Mouse (Mus musculus): ENCODE measurements at regions not wholly inside any gene's neighbourhood (a gene's known extent, or its start where the extent isn't known, plus 50 kb on each side); places are given as distances from the start of the nearest gene placed in this dataset.

- in situ Hi-C loops (cut with MboI; ENCODE audit: unreplicated experiment in 2 of 2) = no loop called here
Measured at GRCm38 (mm10) chr2:178542032-178542431, 111.7 kb downstream of the Cdh26 start.

GRCm38 (mm10) chr2:178544411-178544810 is 114.1 kb downstream of the Cdh26 start:
- in situ Hi-C loops (cut with MboI; ENCODE audit: unreplicated experiment in 2 of 2) = no loop called here

- in situ Hi-C loops (cut with MboI; ENCODE audit: unreplicated experiment in 2 of 2) = no loop called here
Measured at GRCm38 (mm10) chr2:178545601-178546352, 115.4 kb downstream of the Cdh26 start.

- in situ Hi-C loops (cut with MboI; ENCODE audit: unreplicated experiment in 2 of 2) = no loop called here
Measured at GRCm38 (mm10) chr2:178546353-178546720, 116.0 kb downstream of the Cdh26 start.

- in situ Hi-C loops (cut with MboI; ENCODE audit: unreplicated experiment in 2 of 2) = no loop called here
Measured at GRCm38 (mm10) chr2:178546888-178547287, 116.6 kb downstream of the Cdh26 start.

- in situ Hi-C loops (cut with MboI; ENCODE audit: unreplicated experiment in 2 of 2) = no loop called here
Measured at GRCm38 (mm10) chr2:178548937-178549336, 118.6 kb downstream of the Cdh26 start.

- in situ Hi-C loops (cut with MboI; ENCODE audit: unreplicated experiment in 2 of 2) = no loop called here
Measured at GRCm38 (mm10) chr2:178553736-178554135, 123.4 kb downstream of the Cdh26 start.

GRCm38 (mm10) chr2:178555692-178556340 is 125.5 kb downstream of the Cdh26 start:
- in situ Hi-C loops (cut with MboI; ENCODE audit: unreplicated experiment in 2 of 2) = no loop called here

GRCm38 (mm10) chr2:178557934-178558333 is 127.6 kb downstream of the Cdh26 start:
- in situ Hi-C loops (cut with MboI; ENCODE audit: unreplicated experiment in 2 of 2) = no loop called here

- in situ Hi-C loops (cut with MboI; ENCODE audit: unreplicated experiment in 2 of 2) = no loop called here
Measured at GRCm38 (mm10) chr2:178563287-178563686, 133.0 kb downstream of the Cdh26 start.

- in situ Hi-C loops (cut with MboI; ENCODE audit: unreplicated experiment in 2 of 2) = no loop called here
Measured at GRCm38 (mm10) chr2:178565368-178565818, 135.1 kb downstream of the Cdh26 start.

- in situ Hi-C loops (cut with MboI; ENCODE audit: unreplicated experiment in 2 of 2) = no loop called here
Measured at GRCm38 (mm10) chr2:178567493-178567892, 137.2 kb downstream of the Cdh26 start.

GRCm38 (mm10) chr2:178572301-178572700 is 142.0 kb downstream of the Cdh26 start:
- in situ Hi-C loops (cut with MboI; ENCODE audit: unreplicated experiment in 2 of 2) = loop anchor here in 1 of 2 experiments (10.0 kb wide), 1 partner anchor 1302 kb away; no protein-coding TSS in a partner anchor

GRCm38 (mm10) chr2:178574859-178575258 is 144.5 kb downstream of the Cdh26 start:
- in situ Hi-C loops (cut with MboI; ENCODE audit: unreplicated experiment in 2 of 2) = loop anchor here in 1 of 2 experiments (10.0 kb wide), 1 partner anchor 1300 kb away; no protein-coding TSS in a partner anchor

GRCm38 (mm10) chr2:178575403-178575802 is 145.1 kb downstream of the Cdh26 start:
- in situ Hi-C loops (cut with MboI; ENCODE audit: unreplicated experiment in 2 of 2) = loop anchor here in 1 of 2 experiments (10.0 kb wide), 1 partner anchor 1299 kb away; no protein-coding TSS in a partner anchor

- in situ Hi-C loops (cut with MboI; ENCODE audit: unreplicated experiment in 2 of 2) = loop anchor here in 1 of 2 experiments (10.0 kb wide), 1 partner anchor 1299 kb away; no protein-coding TSS in a partner anchor
Measured at GRCm38 (mm10) chr2:178576067-178576466, 145.7 kb downstream of the Cdh26 start.

- in situ Hi-C loops (cut with MboI; ENCODE audit: unreplicated experiment in 2 of 2) = loop anchor here in 1 of 2 experiments (10.0 kb wide), 1 partner anchor 1295 kb away; no protein-coding TSS in a partner anchor
Measured at GRCm38 (mm10) chr2:178579571-178579970, 149.2 kb downstream of the Cdh26 start.

GRCm38 (mm10) chr2:178581306-178581705 is 151.0 kb downstream of the Cdh26 start:
- in situ Hi-C loops (cut with MboI; ENCODE audit: unreplicated experiment in 2 of 2) = no loop called here

- in situ Hi-C loops (cut with MboI; ENCODE audit: unreplicated experiment in 2 of 2) = no loop called here
Measured at GRCm38 (mm10) chr2:178584970-178585566, 154.7 kb downstream of the Cdh26 start.

- in situ Hi-C loops (cut with MboI; ENCODE audit: unreplicated experiment in 2 of 2) = no loop called here
Measured at GRCm38 (mm10) chr2:178587134-178587636, 156.9 kb downstream of the Cdh26 start.

GRCm38 (mm10) chr2:178593743-178594142 is 163.4 kb downstream of the Cdh26 start:
- in situ Hi-C loops (cut with MboI; ENCODE audit: unreplicated experiment in 2 of 2) = no loop called here

Measured in v-Abl transformed pro-B cells (cell line).